Mouse (Mus musculus) small intestine, adult 10 weeks (tissue): ENCODE data around the gene Fbxl16. TPM values are rescaled to one million over a fixed set of nuclear protein-coding genes. Genes with fewer than 3 reads are reported as not detected.

Experiments used
- polyA plus RNA-seq: library from polyadenylated mRNA; stranded (reverse); fragments of 350-450 nt; fragmentation: Illumina TruSeq; extraction: RNeasy Lipid Tissue Mini Kit (QIAGEN cat#74804); gene quantifications from one replicate; pipeline ENCODE4 v1.2.3, GENCODE M21; 2014; ENCODE audit warnings: low replicate concordance

Fbxl16 gene
- polyA plus RNA-seq, 1 experiment from 2014 or later, result 0.67 TPM

Other genes with a start within 250 kb of the Fbxl16 start
- not detected for gene Sox8, start 238.4 kb upstream of the Fbxl16 start, polyA plus RNA-seq
- 0.15 TPM for gene Lmf1, start 230.0 kb upstream of the Fbxl16 start, polyA plus RNA-seq
- not detected for gene Gng13, start 91.9 kb upstream of the Fbxl16 start, polyA plus RNA-seq
- not detected for gene Chtf18, start 81.7 kb upstream of the Fbxl16 start, polyA plus RNA-seq
- not detected for gene Rpusd1, start 81.4 kb upstream of the Fbxl16 start, polyA plus RNA-seq
- not detected for gene Mslnl, start 73.0 kb upstream of the Fbxl16 start, polyA plus RNA-seq
- gene Msln, start 54.7 kb upstream of the Fbxl16 start, polyA plus RNA-seq, result not detected
- 0.67 TPM for gene Narfl, start 35.3 kb upstream of the Fbxl16 start, polyA plus RNA-seq
- not detected for gene Haghl, start 23.4 kb upstream of the Fbxl16 start, polyA plus RNA-seq
- not detected for gene Ccdc78, start 22.5 kb upstream of the Fbxl16 start, polyA plus RNA-seq
- not detected for gene Fam173a, start 16.2 kb upstream of the Fbxl16 start, polyA plus RNA-seq
- gene AC134908.4, start 13.4 kb upstream of the Fbxl16 start, polyA plus RNA-seq, result not detected
- not detected for gene Metrn, start 11.9 kb upstream of the Fbxl16 start, polyA plus RNA-seq
- 0.26 TPM for gene Wdr24, start 14.5 kb downstream of the Fbxl16 start, polyA plus RNA-seq
- 1.8 TPM for gene Jmjd8, start 19.8 kb downstream of the Fbxl16 start, polyA plus RNA-seq
- gene Stub1, start 24.3 kb downstream of the Fbxl16 start, polyA plus RNA-seq, result 4.2 TPM
- not detected for gene Rhbdl1, start 28.2 kb downstream of the Fbxl16 start, polyA plus RNA-seq
- not detected for gene Gm20683, start 32.7 kb downstream of the Fbxl16 start, polyA plus RNA-seq
- gene Rhot2, start 35.8 kb downstream of the Fbxl16 start, polyA plus RNA-seq, result 13.3 TPM
- 0.82 TPM for gene Wdr90, start 52.4 kb downstream of the Fbxl16 start, polyA plus RNA-seq
- not detected for gene Mcrip2, start 59.7 kb downstream of the Fbxl16 start, polyA plus RNA-seq
- gene Mettl26, start 66.0 kb downstream of the Fbxl16 start, polyA plus RNA-seq, result 9.2 TPM
- gene Wfikkn1, start 71.8 kb downstream of the Fbxl16 start, polyA plus RNA-seq, result not detected
- gene Rab40c, start 110.6 kb downstream of the Fbxl16 start, polyA plus RNA-seq, result 0.48 TPM
- gene Pigq, start 135.9 kb downstream of the Fbxl16 start, polyA plus RNA-seq, result 23.5 TPM
- not detected for gene Nhlrc4, start 135.9 kb downstream of the Fbxl16 start, polyA plus RNA-seq
- not detected for gene A930017K11Rik, start 143.5 kb downstream of the Fbxl16 start, polyA plus RNA-seq
- gene Capn15, start 176.7 kb downstream of the Fbxl16 start, polyA plus RNA-seq, result 1.8 TPM